Mouse (Mus musculus) ovary, postnatal 10 days (tissue): ENCODE results near the gene Thop1.

Experiments used
- DNase-seq: peaks from one replicate; pipeline ENCODE4 v3.0.0; 2022; ENCODE audit warnings: low spot score

The Thop1 gene

GRCm38 (mm10) chr10:81106113-81106721 lies 36.4 kb downstream of the Thop1 start:
- DNase-seq: peak; percentile 67

GRCm38 (mm10) chr10:81112946-81113345 lies 43.1 kb downstream of the Thop1 start:
- DNase-seq: no peak

DNA sequence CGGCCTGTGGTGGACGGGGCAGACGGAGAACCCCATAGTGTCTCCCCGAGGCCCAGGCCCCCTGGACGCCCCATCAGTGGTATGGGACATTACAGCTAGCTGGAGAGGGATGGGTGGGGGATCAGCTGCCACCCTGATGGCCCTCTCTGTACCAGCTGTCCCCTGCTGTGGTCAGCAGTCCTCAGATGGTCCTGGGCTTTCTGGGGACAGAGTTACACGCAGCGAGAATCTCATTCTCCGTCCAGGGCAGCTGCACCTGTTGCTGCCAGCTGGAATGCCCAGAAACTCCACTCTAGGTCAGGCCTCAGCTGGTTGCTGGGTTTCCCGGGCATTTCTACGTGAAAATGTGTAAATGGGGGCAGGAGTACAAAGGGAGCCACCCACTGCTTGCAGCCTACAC lies 49.8 kb downstream of the Thop1 start:
- DNase-seq: no peak

DNA sequence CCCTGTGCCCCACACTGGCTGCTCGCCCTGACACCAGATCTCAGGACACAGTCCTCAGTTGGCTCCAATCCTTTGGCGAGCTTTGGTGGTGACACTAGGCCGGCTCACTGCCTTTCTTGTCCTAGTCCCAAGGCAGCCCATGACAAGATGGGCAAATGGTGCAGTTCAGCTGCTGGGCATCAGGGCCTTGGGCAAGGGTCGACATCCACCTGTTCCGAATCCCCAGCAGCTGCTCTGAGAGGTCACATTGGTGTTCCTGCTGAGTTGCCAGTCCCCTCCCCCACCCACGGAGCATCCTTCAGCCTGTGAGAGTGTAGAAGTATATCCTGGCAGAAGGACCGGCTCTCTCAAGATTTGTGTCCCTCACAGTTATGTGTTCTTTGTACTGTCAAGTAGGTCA lies 50.8 kb downstream of the Thop1 start:
- DNase-seq: no peak

GRCm38 (mm10) chr10:81122889-81123288 lies 53.1 kb downstream of the Thop1 start:
- DNase-seq: no peak

DNA sequence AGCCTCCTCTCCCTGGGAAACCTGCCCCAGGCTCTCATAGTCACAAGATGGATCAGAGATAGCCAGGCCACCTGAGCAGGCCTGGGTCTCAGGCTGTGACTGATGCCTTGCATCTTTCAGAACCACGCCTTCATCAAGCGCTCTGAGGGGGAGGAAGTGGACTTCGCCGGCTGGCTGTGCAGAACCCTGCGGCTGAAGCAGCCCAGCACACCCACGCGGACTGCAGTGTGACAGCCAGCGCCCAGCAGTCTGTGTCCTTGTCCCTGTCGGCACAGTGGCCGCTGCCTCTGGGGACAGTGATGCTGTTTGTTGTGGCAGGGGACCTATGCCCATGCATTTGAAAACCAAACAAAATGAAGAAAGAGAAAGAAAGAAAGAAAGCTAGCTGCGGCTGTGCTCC lies 53.7 kb downstream of the Thop1 start:
- DNase-seq: no peak
